Mouse (Mus musculus): ENCODE data around the gene F11r. TPM values are rescaled to one million over a fixed set of nuclear protein-coding genes. Genes with fewer than 3 reads are reported as not detected.

F11r gene
- polyA plus RNA-seq, 1 experiment from 2014 or later, result 38.2 TPM

DNA sequence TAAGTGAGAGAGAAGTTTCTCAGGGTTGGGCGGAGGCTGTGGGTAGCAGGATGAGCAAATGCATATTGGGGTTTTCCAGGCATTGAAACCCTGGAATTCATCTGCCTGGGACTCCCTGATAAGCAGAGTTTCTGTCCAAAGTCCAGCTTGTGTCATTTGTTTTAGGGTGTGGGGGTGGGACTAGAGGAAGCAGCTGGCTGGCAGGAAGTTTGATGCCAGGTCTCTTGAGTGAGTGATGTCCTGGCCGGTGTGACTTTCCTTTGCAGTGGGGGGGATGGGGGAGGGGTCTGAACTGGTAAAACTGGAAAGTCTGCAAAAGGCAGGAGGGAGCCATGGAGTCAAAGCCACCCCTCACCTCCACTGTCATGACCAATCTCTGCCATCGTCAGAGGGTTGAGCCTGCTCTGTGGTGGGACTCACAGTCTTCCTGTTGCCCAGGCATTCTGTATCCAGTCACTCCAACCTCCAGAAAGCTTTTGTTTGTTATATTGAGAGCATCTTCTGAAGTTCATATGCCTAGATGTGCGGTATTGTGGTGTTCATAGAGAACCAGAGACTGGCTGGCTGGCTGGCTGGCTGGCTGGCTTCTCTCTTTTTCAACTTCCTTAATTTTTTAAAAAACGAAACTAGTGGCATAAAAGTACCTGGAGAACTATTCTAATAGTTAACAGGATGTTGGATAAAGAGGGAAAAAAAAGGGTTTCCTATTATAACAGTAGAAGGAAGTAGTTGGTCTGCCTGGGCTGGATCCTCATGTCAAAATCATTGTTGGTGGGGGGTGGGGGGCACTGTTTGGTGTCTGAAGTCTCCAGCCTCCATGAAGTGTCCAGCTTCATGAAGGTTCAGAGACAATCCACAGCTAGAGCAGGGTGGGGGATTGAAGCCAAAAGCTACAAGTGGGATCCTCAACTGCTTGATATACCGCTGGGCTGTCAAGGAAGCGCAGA is 4.4 kb downstream of the F11r start:
- no peaks in the 10 kb centered on the region for H3K9me3 ChIP-seq (replicated peaks)
- peaks cover 33% of the 10 kb centered on the region for H3K27me3 ChIP-seq (ENCODE audit: low read depth, poor library complexity, severe bottlenecking)
- peaks cover 45% of the 10 kb centered on the region for H3K4me1 ChIP-seq
- 0 out of 2 replicates have a peak overlapping the region, but pooled peaks have one; percentile 27 for H3K27ac ChIP-seq
- no peak overlapping the region for H3K4me3 ChIP-seq
- 55% methylated on average over 7 of the region's 7 CpGs for WGBS
- DNase-seq (ENCODE audit: low spot score), result no peak
- peaks cover 5% of the 10 kb centered on the region; the same call in 1 of the 2 replicates for H3K36me3 ChIP-seq

DNA sequence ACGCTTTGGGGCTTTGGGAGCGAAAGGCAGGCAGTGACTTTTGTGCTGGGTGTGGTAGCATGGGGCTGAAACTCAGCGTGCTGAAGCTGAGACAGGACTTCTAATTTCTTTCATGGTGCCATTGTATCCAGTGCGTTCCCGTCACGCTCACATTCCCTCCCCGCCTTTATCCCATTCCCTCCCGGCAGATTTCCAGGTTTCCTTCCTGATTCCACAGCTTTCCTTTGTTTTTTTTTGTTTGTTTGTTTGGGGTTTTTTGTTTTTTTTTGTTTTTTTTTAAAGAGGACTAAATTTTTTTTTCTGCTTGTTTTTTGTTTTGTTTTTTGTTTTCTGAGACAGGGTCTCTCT is 5.1 kb downstream of the F11r start:
- Histone ChIP-seq H3K9me3 (replicated peaks) (no peaks in the 10 kb centered on the region), H3K36me3 (peaks cover 5% of the 10 kb centered on the region; the same call in 1 of the 2 replicates), H3K27ac (0 out of 2 replicates have a peak overlapping the region, but pooled peaks have one; percentile 27), H3K4me3 (no peak overlapping the region), H3K27me3 (ENCODE audit: low read depth, poor library complexity, severe bottlenecking) (peaks cover 26% of the 10 kb centered on the region), H3K4me1 (peaks cover 42% of the 10 kb centered on the region)
- no peak for DNase-seq (ENCODE audit: low spot score)
- WGBS, result 82% methylated on average over 8 of the region's 8 CpGs

DNA sequence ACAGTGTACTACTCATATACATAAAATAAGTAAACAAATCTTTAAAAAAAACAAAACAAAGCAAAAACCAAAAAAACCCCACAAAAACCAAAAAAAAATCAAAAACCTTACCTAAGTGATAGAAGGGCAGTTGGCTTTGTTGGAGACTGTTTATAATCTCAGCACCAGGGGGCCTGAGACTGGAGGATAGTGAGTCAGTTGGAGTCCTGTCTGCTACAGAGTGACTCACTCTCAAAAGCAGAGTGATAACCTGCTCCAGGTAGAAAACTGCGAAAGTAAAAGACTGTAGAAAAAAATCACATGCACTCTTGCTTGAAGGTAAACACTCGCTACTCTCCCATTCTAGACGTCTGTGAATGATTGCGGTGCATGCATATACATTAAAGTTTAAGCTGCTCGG is 7.7 kb downstream of the F11r start:
- H3K4me1 ChIP-seq, result peaks cover 16% of the 10 kb centered on the region
- H3K27ac ChIP-seq, result no peak overlapping the region
- no peak overlapping the region for H3K4me3 ChIP-seq
- 96% methylated on average over 5 of the region's 5 CpGs for WGBS
- H3K36me3 ChIP-seq, result peaks cover 5% of the 10 kb centered on the region; the same call in 1 of the 2 replicates
- no peaks in the 10 kb centered on the region for H3K27me3 ChIP-seq (ENCODE audit: low read depth, poor library complexity, severe bottlenecking)
- DNase-seq (ENCODE audit: low spot score), result no peak
- no peaks in the 10 kb centered on the region for H3K9me3 ChIP-seq (replicated peaks)

DNA sequence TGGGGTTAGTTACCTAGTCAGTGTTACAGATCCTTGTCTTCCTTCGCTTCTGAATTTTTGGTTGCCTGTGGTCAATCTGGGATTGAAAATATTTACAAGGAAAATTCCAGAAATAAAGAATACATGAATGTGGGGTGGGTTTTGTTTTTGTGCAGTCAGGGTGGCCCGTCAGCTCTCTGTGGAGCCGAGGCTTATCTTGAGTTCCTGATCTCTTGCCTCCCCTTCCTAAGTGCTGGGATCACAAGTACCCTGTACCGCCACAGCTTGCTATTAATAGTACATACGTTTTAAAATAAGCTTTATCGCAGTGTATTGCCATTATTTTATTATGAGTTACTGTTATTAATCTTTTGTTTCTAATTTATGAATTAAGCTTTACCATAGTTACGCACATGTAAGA is 9.5 kb downstream of the F11r start:
- H3K9me3 ChIP-seq (replicated peaks), result no peaks in the 10 kb centered on the region
- peaks cover 5% of the 10 kb centered on the region; the same call in 1 of the 2 replicates for H3K36me3 ChIP-seq
- H3K27me3 ChIP-seq (ENCODE audit: low read depth, poor library complexity, severe bottlenecking), result no peaks in the 10 kb centered on the region
- no peaks in the 10 kb centered on the region for H3K4me1 ChIP-seq
- H3K27ac ChIP-seq, result no peak overlapping the region
- no peak for DNase-seq (ENCODE audit: low spot score)
- 84% methylated on average over 7 of the region's 7 CpGs for WGBS
- no peak overlapping the region for H3K4me3 ChIP-seq

DNA sequence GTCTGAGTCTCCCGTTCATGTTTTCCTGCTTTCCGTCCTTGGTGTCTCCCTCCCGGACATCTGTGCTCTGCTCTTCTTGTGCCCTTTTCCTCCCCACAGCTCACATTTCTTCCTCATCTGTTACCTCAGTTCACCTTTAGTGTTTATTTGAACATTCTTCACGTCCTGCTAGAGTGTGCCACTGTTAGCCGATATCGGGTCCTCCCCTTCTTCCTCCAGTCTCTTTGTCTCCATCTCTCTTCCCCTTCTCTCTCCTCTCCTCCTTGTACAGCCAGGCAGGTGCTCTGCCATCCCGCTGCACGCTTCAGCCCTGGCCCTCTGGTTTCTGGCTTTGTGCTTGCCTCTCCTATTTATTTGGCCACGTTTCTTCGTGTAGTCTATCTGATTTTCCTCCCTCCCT is 10.4 kb downstream of the F11r start:
- no peak overlapping the region for H3K27ac ChIP-seq
- DNase-seq (ENCODE audit: low spot score), result no peak
- H3K36me3 ChIP-seq, result peaks cover 5% of the 10 kb centered on the region; the same call in 1 of the 2 replicates
- no peaks in the 10 kb centered on the region for H3K27me3 ChIP-seq (ENCODE audit: low read depth, poor library complexity, severe bottlenecking)
- WGBS, result 72% methylated on average over 10 of the region's 10 CpGs
- H3K4me1 ChIP-seq, result no peaks in the 10 kb centered on the region
- H3K4me3 ChIP-seq, result no peak overlapping the region
- no peaks in the 10 kb centered on the region for H3K9me3 ChIP-seq (replicated peaks)

DNA sequence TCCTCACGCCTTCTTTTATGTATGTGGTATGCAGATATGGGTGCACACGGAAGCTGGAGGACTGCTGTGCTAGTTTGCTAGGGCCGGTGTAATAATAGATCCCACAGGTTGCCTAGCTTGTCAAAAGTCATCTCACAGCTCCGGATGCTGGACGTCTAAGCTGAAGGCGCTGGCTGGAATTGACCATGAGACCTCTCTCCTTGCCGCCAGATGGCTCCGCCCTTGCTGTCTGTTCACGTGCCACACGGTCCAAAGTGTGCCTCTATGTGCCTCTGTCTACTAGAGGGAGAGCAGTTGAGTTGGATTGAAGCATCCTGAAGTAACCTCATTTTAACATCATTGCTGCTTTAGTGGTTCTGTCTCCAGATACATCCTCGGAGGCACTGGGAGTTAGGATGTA is 12.7 kb downstream of the F11r start:
- Histone ChIP-seq H3K4me3 (no peak overlapping the region), H3K27me3 (ENCODE audit: low read depth, poor library complexity, severe bottlenecking) (no peaks in the 10 kb centered on the region), H3K27ac (no peak overlapping the region), H3K36me3 (no peaks in the 10 kb centered on the region), H3K4me1 (no peaks in the 10 kb centered on the region), H3K9me3 (replicated peaks) (no peaks in the 10 kb centered on the region)
- DNase-seq (ENCODE audit: low spot score), result no peak
- 89% methylated on average over 11 of the region's 11 CpGs for WGBS

DNA sequence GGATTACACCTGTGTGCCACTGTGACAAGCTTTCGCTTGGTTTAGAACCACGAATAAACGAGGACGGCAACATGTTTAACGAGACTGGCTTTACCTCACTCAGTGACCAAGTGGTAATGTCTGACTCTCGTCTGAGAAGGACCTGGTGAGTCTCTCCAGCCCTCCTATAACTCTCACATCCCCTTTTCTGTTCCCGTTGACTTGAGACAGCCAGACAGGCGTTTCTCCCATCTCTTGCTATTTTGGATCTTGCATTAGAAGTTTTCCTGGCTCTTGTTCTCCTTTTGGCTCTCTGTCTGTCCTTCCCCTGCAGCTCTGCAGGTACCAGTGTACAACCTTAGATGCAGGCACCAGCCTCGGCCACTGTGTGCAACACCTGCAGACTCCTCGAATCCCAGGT is 13.7 kb downstream of the F11r start:
- WGBS, result 91% methylated on average over 10 of the region's 10 CpGs
- no peak for DNase-seq (ENCODE audit: low spot score)

GRCm38 (mm10) chr1:171452522-171452921 is 15.2 kb downstream of the F11r start:
- Histone ChIP-seq H3K4me1 (no peaks in the 10 kb centered on the region), H3K4me3 (no peak overlapping the region), H3K9me3 (replicated peaks) (no peaks in the 10 kb centered on the region), H3K27ac (no peak overlapping the region), H3K36me3 (no peaks in the 10 kb centered on the region), H3K27me3 (ENCODE audit: low read depth, poor library complexity, severe bottlenecking) (no peaks in the 10 kb centered on the region)
- WGBS, result 78% methylated on average over 5 of the region's 5 CpGs
- no peak for DNase-seq (ENCODE audit: low spot score)

More for the DNA sequence above, 13.7 kb downstream of the F11r start:
- H3K27me3 ChIP-seq (ENCODE audit: low read depth, poor library complexity, severe bottlenecking), result no peaks in the 10 kb centered on the region
- no peaks in the 10 kb centered on the region for H3K9me3 ChIP-seq (replicated peaks)
- no peak overlapping the region for H3K4me3 ChIP-seq
- no peak overlapping the region for H3K27ac ChIP-seq
- H3K4me1 ChIP-seq, result no peaks in the 10 kb centered on the region
- no peaks in the 10 kb centered on the region for H3K36me3 ChIP-seq

DNA sequence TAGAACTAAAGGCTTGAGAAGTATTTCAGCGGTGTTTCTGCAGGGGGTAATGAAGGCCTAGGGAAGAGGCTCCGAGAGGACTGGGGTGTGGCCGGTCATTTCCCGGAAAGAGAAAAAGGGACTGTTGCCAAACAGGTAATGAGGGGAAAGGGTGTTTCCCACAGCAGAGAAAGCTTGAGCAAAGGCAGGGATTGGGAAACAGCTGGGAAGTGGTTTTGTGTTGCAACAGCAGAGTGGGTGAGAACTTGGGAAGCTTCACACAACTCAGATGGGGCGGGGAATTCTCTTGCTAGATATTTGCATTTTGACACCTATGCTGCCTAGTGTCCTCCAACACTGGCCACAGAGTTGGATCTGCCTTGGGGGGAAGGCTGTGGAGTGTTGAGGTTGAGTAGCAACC is 15.6 kb downstream of the F11r start:
- H3K36me3 ChIP-seq, result no peaks in the 10 kb centered on the region
- no peak overlapping the region for H3K27ac ChIP-seq
- H3K9me3 ChIP-seq (replicated peaks), result no peaks in the 10 kb centered on the region
- DNase-seq (ENCODE audit: low spot score), result no peak
- no peaks in the 10 kb centered on the region for H3K27me3 ChIP-seq (ENCODE audit: low read depth, poor library complexity, severe bottlenecking)
- 84% methylated on average over 5 of the region's 5 CpGs for WGBS
- no peak overlapping the region for H3K4me3 ChIP-seq
- no peaks in the 10 kb centered on the region for H3K4me1 ChIP-seq

DNA sequence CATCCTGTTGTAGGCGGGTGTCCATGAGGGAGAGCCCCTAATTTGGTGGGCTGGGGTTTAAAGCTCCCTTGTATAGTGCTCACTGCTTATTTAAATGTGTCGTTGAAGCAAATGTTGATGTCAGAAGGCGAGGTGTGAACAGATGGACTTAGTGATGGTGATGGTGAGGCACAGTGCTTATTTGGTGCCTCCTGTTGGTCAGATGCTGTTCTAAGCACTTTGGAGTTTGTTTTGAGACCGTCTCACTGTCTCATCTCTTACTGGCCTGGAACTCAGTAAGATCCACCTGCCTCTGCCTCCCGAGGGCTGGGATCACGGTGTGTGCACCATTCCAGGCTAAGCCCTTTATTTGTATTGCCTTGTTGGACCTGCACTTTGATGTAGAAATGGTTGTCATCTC is 17.6 kb downstream of the F11r start:
- Histone ChIP-seq H3K27me3 (ENCODE audit: low read depth, poor library complexity, severe bottlenecking) (no peaks in the 10 kb centered on the region), H3K4me3 (no peak overlapping the region), H3K36me3 (no peaks in the 10 kb centered on the region), H3K4me1 (peaks cover 5% of the 10 kb centered on the region), H3K9me3 (replicated peaks) (no peaks in the 10 kb centered on the region), H3K27ac (no peak overlapping the region)
- DNase-seq (ENCODE audit: low spot score), result no peak
- 80% methylated on average over 6 of the region's 6 CpGs for WGBS

- Histone ChIP-seq H3K4me3 (no peak overlapping the region), H3K36me3 (peaks cover 10% of the 10 kb centered on the region), H3K27me3 (ENCODE audit: low read depth, poor library complexity, severe bottlenecking) (no peaks in the 10 kb centered on the region), H3K27ac (no peak overlapping the region), H3K9me3 (replicated peaks) (no peaks in the 10 kb centered on the region), H3K4me1 (peaks cover 8% of the 10 kb centered on the region)
- 93% methylated on average over 1 of the region's 1 CpGs for WGBS
- no peak for DNase-seq (ENCODE audit: low spot score)
Observed at GRCm38 (mm10) chr1:171457568-171457967, 20.2 kb downstream of the F11r start.

DNA sequence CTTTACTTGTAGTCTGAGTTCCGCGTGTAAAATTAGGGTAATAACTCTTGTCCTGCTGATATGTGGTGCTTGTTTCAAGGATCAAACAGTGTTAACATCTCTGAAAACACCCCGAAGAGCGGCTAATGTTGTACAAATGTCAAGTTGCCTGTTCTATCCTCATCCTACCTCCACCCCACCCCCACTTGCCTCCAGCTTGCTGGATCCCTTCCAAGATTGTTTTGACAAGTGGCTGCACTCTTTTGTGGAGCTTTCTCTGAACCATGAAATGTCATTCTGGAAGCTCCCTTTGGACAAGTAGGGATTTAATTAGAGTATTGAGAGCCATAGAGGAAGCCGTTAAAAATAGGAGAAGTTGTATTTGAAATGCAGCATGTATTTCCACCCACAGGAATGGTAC is 22.5 kb downstream of the F11r start:
- H3K4me1 ChIP-seq, result peaks cover 8% of the 10 kb centered on the region
- no peak for DNase-seq (ENCODE audit: low spot score)
- 60% methylated on average over 5 of the region's 5 CpGs for WGBS
- no peak overlapping the region for H3K4me3 ChIP-seq
- no peaks in the 10 kb centered on the region for H3K27me3 ChIP-seq (ENCODE audit: low read depth, poor library complexity, severe bottlenecking)
- H3K9me3 ChIP-seq (replicated peaks), result no peaks in the 10 kb centered on the region
- peaks cover 18% of the 10 kb centered on the region for H3K36me3 ChIP-seq
- no peak overlapping the region for H3K27ac ChIP-seq

DNA sequence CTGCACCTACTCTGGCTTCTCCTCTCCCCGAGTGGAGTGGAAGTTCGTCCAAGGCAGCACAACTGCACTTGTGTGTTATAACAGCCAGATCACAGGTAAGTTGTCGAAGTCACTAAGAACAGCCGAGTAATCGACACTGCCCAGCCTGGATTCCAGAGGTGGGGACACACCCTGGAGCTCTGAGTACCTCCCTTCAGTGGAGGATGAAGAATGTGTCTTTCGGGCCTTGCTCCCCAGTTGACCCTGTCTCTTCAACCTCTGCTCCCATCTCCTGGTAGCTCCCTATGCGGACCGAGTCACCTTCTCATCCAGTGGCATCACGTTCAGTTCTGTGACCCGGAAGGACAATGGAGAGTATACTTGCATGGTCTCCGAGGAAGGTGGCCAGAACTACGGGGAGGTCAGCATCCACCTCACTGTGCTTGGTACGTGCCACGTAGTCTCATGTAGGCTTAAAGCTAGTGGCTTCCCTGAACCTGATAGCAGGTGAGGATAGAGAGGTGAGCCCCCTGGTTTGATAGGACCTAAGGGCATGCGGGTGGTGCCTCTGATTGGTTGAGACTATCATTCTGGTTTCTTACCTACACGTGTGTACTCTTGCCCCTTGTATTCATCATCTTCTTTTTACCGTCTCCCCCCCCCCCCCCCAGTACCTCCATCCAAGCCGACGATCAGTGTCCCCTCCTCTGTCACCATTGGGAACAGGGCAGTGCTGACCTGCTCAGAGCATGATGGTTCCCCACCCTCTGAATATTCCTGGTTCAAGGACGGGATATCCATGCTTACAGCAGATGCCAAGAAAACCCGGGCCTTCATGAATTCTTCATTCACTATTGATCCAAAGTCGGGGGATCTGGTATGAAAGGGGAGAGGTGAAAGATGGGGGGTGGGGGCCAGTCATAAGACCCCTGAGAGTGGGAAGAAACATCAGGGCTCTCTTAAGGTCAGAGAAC is 23.5 kb downstream of the F11r start:
- H3K4me1 ChIP-seq, result peaks cover 8% of the 10 kb centered on the region
- H3K27me3 ChIP-seq (ENCODE audit: low read depth, poor library complexity, severe bottlenecking), result no peaks in the 10 kb centered on the region
- no peaks in the 10 kb centered on the region for H3K9me3 ChIP-seq (replicated peaks)
- H3K4me3 ChIP-seq, result no peak overlapping the region
- peaks cover 18% of the 10 kb centered on the region for H3K36me3 ChIP-seq
- 94% methylated on average over 22 of the region's 22 CpGs for WGBS
- H3K27ac ChIP-seq, result no peak overlapping the region
- DNase-seq (ENCODE audit: low spot score), result no peak
